Mouse (Mus musculus): ENCODE measurements around the gene Arhgap8.
"Not testable (repeated sequence)": the region's sequence is repeated elsewhere in the genome, so short reads cannot be mapped to it uniquely, and the experiment has no call there.

Gene Arhgap8

GRCm38 (mm10) chr15:84732425-84732749, 12.5 kb downstream of the Arhgap8 start:
- DNase-seq (ENCODE audit: low spot score), result no peak

DNA sequence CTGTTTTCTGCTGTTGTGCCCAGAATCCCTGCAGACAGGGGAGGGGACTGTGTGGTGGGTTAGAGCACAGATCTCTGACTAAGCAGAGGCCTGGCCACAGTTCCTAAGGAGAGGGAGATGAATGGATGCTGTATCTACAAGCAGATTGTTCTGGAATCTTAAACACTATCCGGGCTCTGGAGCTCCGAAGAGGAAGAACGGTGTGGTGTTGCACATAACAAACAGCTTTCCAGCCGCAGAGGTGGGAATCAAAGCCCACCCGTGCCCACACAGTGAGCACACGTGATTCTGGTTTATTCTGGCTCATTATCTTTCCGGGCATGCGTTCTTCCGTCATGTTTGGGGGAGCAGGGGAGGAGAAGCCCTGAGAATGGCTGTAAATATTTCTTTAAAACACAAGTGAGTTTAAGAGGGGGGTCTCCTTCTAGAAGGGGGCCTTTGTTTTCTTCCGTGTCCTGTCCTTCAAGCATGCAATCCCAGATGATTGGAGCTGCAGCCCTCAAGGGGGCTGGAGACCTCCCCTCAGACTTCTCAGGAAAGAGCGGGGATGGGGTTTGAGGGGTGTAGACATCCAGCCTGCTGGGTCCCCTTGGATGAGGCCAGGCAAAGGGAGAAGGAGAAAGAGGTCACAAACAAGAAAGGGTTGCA, 16.6 kb downstream of the Arhgap8 start:
- no peak for DNase-seq (ENCODE audit: low spot score)

DNA sequence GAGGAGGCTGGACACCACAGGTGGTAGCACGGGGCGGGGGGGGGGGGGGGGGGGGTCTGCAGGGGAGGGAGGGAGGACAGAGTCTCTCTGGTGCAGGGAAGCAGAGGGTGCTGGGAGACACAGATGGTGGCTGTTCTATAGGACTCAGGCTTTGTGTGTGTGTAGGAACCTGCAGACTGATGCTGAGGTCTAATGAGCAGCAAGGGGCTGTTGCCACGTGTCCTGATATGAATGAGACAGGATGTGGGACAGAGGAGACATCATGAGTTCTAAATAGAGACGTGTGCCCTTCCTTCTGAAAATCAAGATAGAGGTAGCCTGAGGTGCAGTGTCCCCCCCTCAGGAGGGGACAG, 17.1 kb downstream of the Arhgap8 start:
- no peak for DNase-seq (ENCODE audit: low spot score)

DNA sequence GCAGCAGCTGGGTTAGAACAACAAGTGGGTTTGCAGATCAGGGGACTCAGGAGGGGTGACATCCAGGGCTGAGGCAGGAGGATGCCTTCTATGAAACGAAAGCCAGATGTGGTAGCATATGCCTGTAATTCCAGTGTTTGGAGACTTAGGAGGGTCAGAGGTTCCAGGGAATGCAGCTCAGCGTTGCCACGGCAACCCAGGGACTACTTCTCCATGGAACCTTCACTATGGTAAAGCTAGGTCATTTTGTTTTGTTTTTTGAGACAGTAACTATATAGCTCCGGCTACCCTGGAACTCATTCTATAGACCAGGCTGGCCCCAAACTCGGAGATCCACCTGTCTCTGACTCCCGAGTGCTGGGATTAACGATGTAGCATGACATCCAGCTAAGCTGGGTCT, 18.4 kb downstream of the Arhgap8 start:
- no peak for DNase-seq (ENCODE audit: low spot score)

DNA sequence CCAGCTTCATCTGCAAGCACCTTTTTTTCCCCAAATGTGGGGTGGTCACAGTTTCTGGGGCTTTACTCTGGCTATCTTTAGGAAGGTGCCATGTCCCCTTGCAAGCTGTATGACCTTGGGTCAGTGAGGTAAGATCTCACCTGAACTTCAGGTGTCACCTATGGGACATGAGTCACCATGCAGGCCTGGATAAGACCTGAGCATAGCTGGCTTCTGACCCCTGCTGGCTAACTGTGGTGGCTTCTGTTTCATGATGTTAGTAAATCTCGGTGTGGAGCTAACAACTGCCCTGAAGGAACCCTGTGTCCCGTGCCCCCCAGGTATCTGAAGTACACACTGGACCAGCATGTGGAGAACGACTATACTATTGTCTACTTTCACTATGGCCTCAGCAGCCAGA, 21.7 kb downstream of the Arhgap8 start:
- DNase-seq (ENCODE audit: low spot score), result no peak

- DNase-seq (ENCODE audit: low spot score), result no peak
Observed at GRCm38 (mm10) chr15:84743347-84743746, 23.5 kb downstream of the Arhgap8 start.

DNA sequence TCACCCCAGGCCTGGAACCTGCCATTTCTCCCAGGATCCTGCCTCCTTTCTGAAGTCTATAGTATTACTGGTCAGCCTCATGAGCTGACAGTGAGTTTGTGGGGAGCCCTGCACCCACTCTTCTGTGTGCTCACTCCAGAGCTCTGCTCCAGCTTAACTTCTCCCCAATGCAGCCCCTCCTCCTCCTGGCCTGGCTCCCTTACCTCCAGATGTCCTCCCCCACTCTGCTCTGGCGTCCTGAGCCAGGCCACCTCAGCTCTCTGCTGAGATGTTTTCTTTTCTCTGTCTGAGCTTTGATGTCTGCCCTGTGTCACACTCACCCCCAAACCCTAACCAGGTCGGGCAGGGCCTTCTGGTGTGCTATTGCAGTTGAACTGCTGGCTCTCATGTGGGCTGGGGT, 24.5 kb downstream of the Arhgap8 start:
- no peak for DNase-seq (ENCODE audit: low spot score)

DNA sequence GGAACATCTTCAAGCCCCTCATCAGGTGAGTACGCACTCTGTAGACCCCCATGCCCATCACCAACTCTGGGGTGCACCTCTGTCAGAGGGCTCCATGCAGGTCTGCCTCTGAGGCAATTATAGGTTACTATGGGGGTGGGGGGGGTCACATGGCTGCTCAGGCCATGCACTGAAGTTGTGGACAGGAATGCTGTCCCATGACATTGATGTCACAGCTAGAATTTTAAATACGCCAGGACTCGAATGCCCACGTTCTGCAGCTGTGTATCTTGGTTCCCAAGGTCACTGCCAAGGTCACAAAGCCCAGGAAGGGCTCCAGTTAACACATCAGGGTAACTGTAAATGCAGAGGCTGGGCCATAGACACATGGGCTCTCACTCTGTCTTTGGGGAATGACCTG, 26.0 kb downstream of the Arhgap8 start:
- DNase-seq (ENCODE audit: low spot score), result no peak

DNA sequence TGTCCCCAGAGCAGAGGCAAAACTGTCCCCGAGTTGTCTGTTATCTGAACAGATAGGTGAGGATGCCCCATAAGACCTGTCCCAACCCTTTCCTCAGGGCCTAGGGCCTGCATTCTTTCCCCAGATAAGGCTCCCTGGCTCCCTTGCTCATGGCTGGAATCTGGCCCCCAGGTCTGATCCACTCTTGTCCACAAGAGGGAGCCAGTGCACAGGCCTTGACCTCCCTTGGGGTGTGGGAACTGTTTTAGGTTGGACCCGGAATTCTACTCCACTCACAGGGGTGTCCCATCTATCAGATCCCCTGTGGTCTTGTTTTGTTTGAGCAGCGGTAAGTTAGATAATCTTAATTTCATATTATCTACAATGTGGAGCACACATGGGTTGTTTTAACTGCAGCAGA, 35.1 kb downstream of the Arhgap8 start:
- no peak for DNase-seq (ENCODE audit: low spot score)

GRCm38 (mm10) chr15:84756426-84756825, 36.6 kb downstream of the Arhgap8 start:
- DNase-seq (ENCODE audit: low spot score), result no peak

- DNase-seq (ENCODE audit: low spot score), result no peak
Observed at GRCm38 (mm10) chr15:84758493-84758892, 38.6 kb downstream of the Arhgap8 start.

- DNase-seq (ENCODE audit: low spot score), result no peak
Observed at GRCm38 (mm10) chr15:84762712-84763422, 43.0 kb downstream of the Arhgap8 start.

GRCm38 (mm10) chr15:84763423-84763812, 43.6 kb downstream of the Arhgap8 start:
- DNase-seq (ENCODE audit: low spot score), result no peak

- DNase-seq (ENCODE audit: low spot score), result no peak
Observed at GRCm38 (mm10) chr15:84766621-84767020, 46.8 kb downstream of the Arhgap8 start.

GRCm38 (mm10) chr15:84768531-84768930, 48.7 kb downstream of the Arhgap8 start:
- not testable (repeated sequence) for DNase-seq (ENCODE audit: low spot score)

DNA sequence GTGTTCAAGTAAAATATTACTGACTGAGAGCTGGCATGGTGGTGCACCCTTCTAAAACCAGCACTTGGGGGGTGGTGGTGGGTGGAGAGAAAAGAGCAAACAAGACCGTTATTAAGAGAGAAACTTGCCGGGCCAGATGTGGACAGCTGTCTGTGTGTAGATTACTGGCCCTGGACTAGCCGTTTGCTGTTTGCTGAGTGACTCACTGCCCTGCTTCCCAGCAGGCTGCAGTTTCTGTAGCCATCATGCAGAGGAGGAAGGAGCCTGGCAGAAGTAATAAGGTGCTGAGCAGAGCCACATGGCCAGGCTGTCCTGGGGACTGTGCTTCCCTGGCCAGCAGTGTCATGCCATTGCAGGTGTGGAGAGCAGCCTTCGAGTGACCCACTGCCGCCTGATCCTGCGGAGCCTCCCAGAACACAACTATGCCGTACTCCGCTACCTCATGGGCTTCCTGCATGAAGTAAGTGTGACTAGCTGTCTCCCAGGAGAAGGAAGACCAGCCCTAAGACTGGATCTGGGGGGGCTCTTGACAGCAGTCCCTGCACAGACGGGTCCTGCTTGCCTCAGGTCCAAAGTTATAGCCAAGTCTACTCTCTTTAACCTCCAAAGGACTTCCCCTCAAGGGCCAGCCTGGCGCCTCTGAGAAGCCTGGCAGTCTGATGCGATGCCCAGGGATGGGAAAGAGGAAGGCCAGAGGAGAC, 49.9 kb downstream of the Arhgap8 start:
- no peak for DNase-seq (ENCODE audit: low spot score)

DNA sequence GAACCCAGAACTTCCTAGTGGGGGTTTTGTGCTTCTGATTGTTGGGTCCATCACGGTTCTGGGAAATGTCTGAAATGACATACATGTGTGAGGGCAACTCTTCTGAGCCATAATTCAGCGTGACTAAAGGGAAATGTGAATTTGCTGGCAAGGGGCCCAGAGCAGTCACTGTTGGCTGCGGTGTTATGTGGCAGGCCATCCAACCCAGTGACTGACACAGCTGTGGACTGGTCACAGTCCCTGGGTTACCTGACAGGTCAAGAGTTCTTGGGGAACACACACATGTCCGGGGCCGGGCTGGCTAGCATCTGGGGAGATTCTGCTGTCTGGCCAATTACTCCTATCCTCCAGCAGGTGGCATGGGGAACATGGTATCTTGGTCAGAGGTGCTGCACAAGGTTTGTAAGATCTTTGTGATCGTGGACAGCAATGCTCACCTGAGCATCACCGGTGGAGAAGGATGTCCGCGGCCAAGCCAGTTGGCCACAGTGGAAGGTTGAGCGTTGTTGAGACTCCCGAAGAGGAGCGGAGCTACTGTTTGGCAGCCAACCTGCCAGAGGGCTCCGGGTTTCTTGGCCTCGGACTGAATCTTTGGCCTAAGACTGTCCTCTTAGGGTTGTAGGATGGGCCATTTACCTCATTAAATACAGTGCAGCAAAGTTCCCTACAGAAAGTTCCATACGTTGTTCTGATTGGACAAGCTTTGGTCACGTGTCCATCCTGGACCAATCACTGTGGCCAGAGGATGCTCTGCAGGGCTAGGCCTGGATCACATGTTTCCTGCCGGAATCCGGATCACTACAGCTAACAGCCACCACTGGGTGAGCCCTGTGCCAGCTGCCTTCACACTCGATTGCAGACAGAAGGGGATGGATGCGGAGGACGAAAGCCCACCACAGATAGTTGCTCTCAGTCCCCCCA, 52.6 kb downstream of the Arhgap8 start:
- no peak for DNase-seq (ENCODE audit: low spot score)

- DNase-seq (ENCODE audit: low spot score), result no peak
Observed at GRCm38 (mm10) chr15:84775421-84776174, 55.7 kb downstream of the Arhgap8 start.

DNA sequence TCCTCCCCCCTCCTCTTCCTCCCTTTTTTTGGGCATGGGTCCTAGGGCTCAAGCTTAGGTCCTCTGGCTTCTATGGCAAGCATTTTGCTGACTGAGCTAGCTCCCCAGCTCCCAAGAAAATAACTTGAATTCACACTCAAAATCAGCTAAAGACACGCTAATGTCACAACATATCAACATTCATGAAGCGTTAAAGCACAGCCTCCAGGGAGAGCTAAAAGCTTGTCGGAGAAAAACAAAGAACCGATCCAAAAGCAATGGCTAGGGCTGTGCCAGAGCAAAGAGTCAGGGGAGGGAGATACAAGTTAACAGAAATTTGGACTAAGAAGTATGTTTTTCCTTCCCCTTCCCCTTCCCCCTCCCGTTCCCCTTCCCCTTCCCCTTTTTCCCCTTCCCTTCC, 58.7 kb downstream of the Arhgap8 start:
- no peak for DNase-seq (ENCODE audit: low spot score)

GRCm38 (mm10) chr15:84784812-84785211, 65.0 kb downstream of the Arhgap8 start:
- no peak for DNase-seq (ENCODE audit: low spot score)

- no peak for DNase-seq (ENCODE audit: low spot score)
Observed at GRCm38 (mm10) chr15:84787161-84787560, 67.3 kb downstream of the Arhgap8 start.

GRCm38 (mm10) chr15:84793649-84794048, 73.8 kb downstream of the Arhgap8 start:
- DNase-seq (ENCODE audit: low spot score), result no peak
